In the genomic region with DNA sequence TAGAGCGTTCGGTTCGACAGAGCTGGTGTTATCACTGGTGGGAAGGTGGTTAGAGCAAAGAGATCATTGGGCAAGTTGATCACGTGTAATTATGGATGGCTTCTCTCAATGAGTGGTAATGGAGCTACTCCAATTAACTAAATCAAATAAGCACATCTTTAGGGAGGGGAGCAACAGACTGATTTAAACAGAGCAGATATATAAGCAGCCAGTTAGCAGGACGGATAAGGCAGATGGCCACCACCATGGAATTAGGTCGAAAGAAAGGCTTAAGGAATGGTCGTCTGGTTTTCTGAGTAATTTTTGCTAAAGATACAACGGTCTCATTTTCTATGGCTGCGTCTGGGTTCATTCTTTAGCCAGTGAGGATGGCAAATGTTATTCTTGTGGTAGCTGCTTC, we compare ENCODE assay signal across 18 mouse cellular contexts.
DNase-seq lines count a peak whose midpoint lies in the region.
"Had no signal": no experiment of that assay in that cellular context is flagged by ENCODE, and none has a peak within 500 bp of the region (broad histone marks: within the 10 kb centered on the region; RNA-seq: fewer than 3 reads in every experiment).

No protein-coding gene starts in this region.

- DNase-seq in MN1 (ENCODE audit: low spot score): peak; percentile 62
- DNase-seq in retina, embryonic 14.5 days (ENCODE audit: low spot score): peak; percentile 55
- peak; percentile 83 for DNase-seq in retina, postnatal 1 day
- peak; percentile 17 for DNase-seq in retina, postnatal 7 days (ENCODE audit: low read depth, low spot score)
- no peak for DNase-seq in lung, postnatal 25 days (ENCODE audit: low spot score)
- DNase-seq in layer of hippocampus, postnatal 14 days (ENCODE audit: low spot score in 2 of 2): no peak
- no peak for DNase-seq in kidney, adult 11 months
- DNase-seq in spleen, postnatal 4 days (ENCODE audit: low spot score in 2 of 2): no peak
- DNase-seq: adrenal gland, adult 2 months; adrenal gland, adult 8-10 months; adrenal gland, postnatal 10 days; adrenal gland, postnatal 14 days; adrenal gland, postnatal 25 days; adrenal gland, postnatal 36 days; B cell, adult 2 months; cerebellum, adult 11 months; cerebellum, adult 11-12 months; cerebellum, adult 18-20 months had no signal

Comparison
In these comparisons a context has a peak if more than half of its experiments do, and no peak if none do; other contexts are left out.
1. DNase-seq: peak in MN1 (single experiment), retina, embryonic 14.5 days (single experiment), retina, postnatal 1 day (single experiment) and retina, postnatal 7 days (single experiment); none in lung, postnatal 25 days (single experiment), layer of hippocampus, postnatal 14 days (0 of 2), kidney, adult 11 months (single experiment) and spleen, postnatal 4 days (0 of 2).